Mouse (Mus musculus): ENCODE data around the gene Tnnc1.

The Tnnc1 gene

DNA sequence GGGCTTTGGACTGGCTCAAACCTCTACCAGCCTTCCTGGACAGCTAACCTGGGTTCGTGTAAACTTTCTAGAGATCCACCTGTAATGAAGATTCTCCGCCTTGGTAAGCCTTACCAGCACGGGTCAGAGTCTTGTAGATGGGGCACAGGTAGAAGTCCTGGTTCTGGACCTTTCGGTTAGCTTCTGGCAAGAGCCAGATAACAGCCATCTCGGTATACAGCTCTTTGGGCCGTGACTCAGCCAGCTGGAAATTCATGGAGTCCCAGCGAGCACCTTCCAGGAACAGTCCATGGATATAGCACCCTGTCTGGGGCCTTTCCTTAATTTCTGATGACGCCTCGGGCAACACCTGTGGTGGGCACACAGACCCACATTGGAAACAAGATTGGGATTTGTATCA lies 52.8 kb downstream of the Tnnc1 start:
- no peak for DNase-seq
